Mouse (Mus musculus) hindbrain, embryonic 15.5 days (tissue): ENCODE measurements at regions not wholly inside any gene's neighbourhood (a gene's known extent, or its start where the extent isn't known, plus 50 kb on each side); places are given as distances from the start of the nearest gene placed in this dataset. TPM values are rescaled to one million over a fixed set of nuclear protein-coding genes. Genes with fewer than 3 reads are reported as not detected.

Source experiments
- ATAC-seq: fragments of 200-750 bp; cut with Nextera tagmentation; 2 replicates; pipeline ENCODE4 v1.8.0; 2017; ENCODE audit warnings: low read depth, moderate number of reproducible peaks, moderate TSS enrichment; ENCODE audit not compliant: low FRiP score
- H3K27ac ChIP-seq: fragments of 300-500 bp; sonication (generic); replicated peaks from 2 replicates; pipeline ENCODE4 v1.5.1; 2015; ENCODE audit warnings: mild to moderate bottlenecking, inconsistent platforms
- H3K27me3 ChIP-seq: fragments of 300-500 bp; sonication (generic); 2 replicates; pipeline ENCODE4 v1.6.1; 2015; ENCODE audit warnings: control low read depth, inconsistent platforms
- H3K36me3 ChIP-seq: fragments of 300-500 bp; sonication (generic); 2 replicates; pipeline ENCODE4 v1.6.1; 2015; ENCODE audit warnings: control low read depth, inconsistent platforms
- H3K4me1 ChIP-seq: fragments of 300-500 bp; sonication (generic); replicated peaks from 2 replicates; pipeline ENCODE4 v1.6.1; 2015; ENCODE audit warnings: control low read depth, inconsistent platforms
- H3K4me2 ChIP-seq: fragments of 300-500 bp; sonication (generic); 2 replicates; pipeline ENCODE4 v1.6.1; 2015; ENCODE audit warnings: moderate library complexity, mild to moderate bottlenecking, inconsistent platforms
- H3K4me3 ChIP-seq: fragments of 300-500 bp; sonication (generic); 2 replicates; pipeline ENCODE4 v1.5.1; 2015; ENCODE audit warnings: mild to moderate bottlenecking, inconsistent platforms
- H3K9ac ChIP-seq: fragments of 300-500 bp; sonication (generic); 2 replicates; pipeline ENCODE4 v1.6.1; 2015; ENCODE audit warnings: inconsistent platforms
- H3K9me3 ChIP-seq: fragments of 300-500 bp; sonication (generic); 2 replicates; pipeline ENCODE4 v1.6.1; 2016; ENCODE audit warnings: control low read depth, inconsistent platforms
- WGBS: fragments of 180-500 bp; shearing (Covaris S2); methylation state at CpG from one replicate; pipeline ENCODE4 v1.1.7; 2015; 5-methylcytosine and 5-hydroxymethylcytosine counted together
- microRNA-seq: library from miRNA; unstranded; fragments of <30 nt; microRNA quantifications from one replicate; pipeline ENCODE4, GENCODE M21; 2016

GRCm38 (mm10) chr1:46963973-46964727 is 71.5 kb upstream of the Slc39a10 start:
- H3K9ac ChIP-seq = no peak overlapping the region
- no peaks in the 10 kb centered on the region for H3K4me1 ChIP-seq
- no peak overlapping the region for H3K27ac ChIP-seq
- no peaks in the 10 kb centered on the region for H3K9me3 ChIP-seq
- WGBS = 79% methylated on average over 5 of the region's 5 CpGs
- no peak overlapping the region for H3K4me3 ChIP-seq
- no peak overlapping the region for H3K4me2 ChIP-seq
- no peaks in the 10 kb centered on the region for H3K27me3 ChIP-seq
- no peaks in the 10 kb centered on the region for H3K36me3 ChIP-seq
- no peak for ATAC-seq

Small RNA genes lying in the stretch of these regions (microRNA-seq; reads per million reads assigned to microRNA genes)
- not detected for gene Mir6350
